Mouse (Mus musculus): ENCODE measurements around the gene Zfp64. TPM values are rescaled to one million over a fixed set of nuclear protein-coding genes. Genes with fewer than 3 reads are reported as not detected.

Zfp64 gene
- total and polyA plus RNA-seq, 3 experiments, result 20.0 to 37.0 (median 25.1) TPM

GRCm38 (mm10) chr2:168961729-168962666, 6.6 kb upstream of the Zfp64 start:
- Histone ChIP-seq H3K9me3 (replicated peaks; ENCODE audit: low read length) (no peaks in the 10 kb centered on the region), H3K27ac (ENCODE audit: insufficient read depth, low read depth) (no peak overlapping the region), H3K36me3 (replicated peaks in 1 of 2; ENCODE audit: control insufficient read depth in 1 of 2, insufficient read depth in 1 of 2, low read length in 1 of 2) (no peaks in the 10 kb centered on the region), H3K4me2 (ENCODE audit: insufficient read depth, low read depth, poor library complexity, severe bottlenecking) (no peak overlapping the region), H3K4me1 (ENCODE audit: control insufficient read depth in 1 of 2, insufficient read depth in 2 of 2) (peaks cover 0 to 5% of the 10 kb centered on the region in 2 experiments; a peak in 2 of 4 replicates), H3K9ac (ENCODE audit: insufficient read depth, low read depth) (no peak overlapping the region), H3K4me3 (replicated peaks in 1 of 3; ENCODE audit: low read depth in 2 of 3, low read length in 2 of 3, poor library complexity in 1 of 3) (no peak overlapping the region), H3K79me2 (replicated peaks; ENCODE audit: control insufficient read depth, extremely low read depth, insufficient read depth, poor library complexity, severe bottlenecking) (no peaks in the 10 kb centered on the region), H3K27me3 (replicated peaks) (no peaks in the 10 kb centered on the region)
- dilution Hi-C loops (cut with MboI; ENCODE audit: extremely low pct_ligation_motif_present, extremely low pct_unique_long_range_greater_than_20kb, low sequenced_read_pairs) (no loop called here), in situ Hi-C loops (cut with MboI; ENCODE audit: low pct_ligation_motif_present, low pct_unique_long_range_greater_than_20kb, low sequenced_read_pairs) (loop anchor here (25.0 kb wide), 3 partner anchors 1125 to 1550 kb away; no protein-coding TSS in a partner anchor)
- no peak for DNase-seq (ENCODE audit: extremely low read depth)
- TF ChIP-seq NRF1 (IDR thresholded peaks at IDR 0.05; ENCODE audit: low read depth, low read length), result no peak
- no peak for TF ChIP-seq MXI1 (IDR thresholded peaks at IDR 0.05; ENCODE audit: low read depth, low read length)
- TF ChIP-seq SIN3A (IDR thresholded peaks at IDR 0.05; ENCODE audit: low read length), result no peak
- TF ChIP-seq USF1 (IDR thresholded peaks at IDR 0.05; ENCODE audit: low read depth, low read length), result no peak
- no peak for TF ChIP-seq ZC3H11A (IDR thresholded peaks at IDR 0.05; ENCODE audit: low read depth, low read length)
- TF ChIP-seq MEF2A (IDR thresholded peaks at IDR 0.05; ENCODE audit: borderline replicate concordance, low read depth, low read length), result no peak
- no peak for TF ChIP-seq IRF4 (IDR thresholded peaks at IDR 0.05; ENCODE audit: low read depth, low read length)
- no peak for TF ChIP-seq KAT2A (IDR thresholded peaks at IDR 0.05; ENCODE audit: insufficient replicate concordance, low read length)
- TF ChIP-seq ETS1 (conservative IDR thresholded peaks at IDR 0.05; ENCODE audit: low read depth, low read length), result no peak
- no peak for TF ChIP-seq BHLHE40 (IDR thresholded peaks at IDR 0.05; ENCODE audit: low read depth, low read length)
- TF ChIP-seq TCF12 (IDR thresholded peaks at IDR 0.05; ENCODE audit: low read depth, low read length), result no peak
- TF ChIP-seq CHD2 (IDR thresholded peaks at IDR 0.05; ENCODE audit: low read length), result no peak
- no peak for TF ChIP-seq ZKSCAN1 (IDR thresholded peaks at IDR 0.05; ENCODE audit: borderline replicate concordance, low read depth, low read length)
- TF ChIP-seq UBTF (IDR thresholded peaks at IDR 0.05; ENCODE audit: low read depth, low read length), result no peak
- no peak for TF ChIP-seq GABPA (IDR thresholded peaks at IDR 0.05; ENCODE audit: insufficient replicate concordance, low read depth, low read length)

- TF ChIP-seq CTCF (conservative IDR thresholded peaks at IDR 0.05 in 1 of 2, IDR thresholded peaks at IDR 0.05 in 1 of 2; ENCODE audit: low read depth in 2 of 2, low read length in 2 of 2) (no peak), NRF1 (IDR thresholded peaks at IDR 0.05; ENCODE audit: low read depth, low read length) (no peak), ELF1 (IDR thresholded peaks at IDR 0.05; ENCODE audit: low read depth, low read length) (no peak), BHLHE40 (IDR thresholded peaks at IDR 0.05; ENCODE audit: low read depth, low read length) (no peak), PAX5 (IDR thresholded peaks at IDR 0.05; ENCODE audit: low read length) (no peak), NELFE (IDR thresholded peaks at IDR 0.05; ENCODE audit: low read depth, low read length) (no peak), MXI1 (IDR thresholded peaks at IDR 0.05; ENCODE audit: low read depth, low read length) (no peak), TCF12 (IDR thresholded peaks at IDR 0.05; ENCODE audit: low read depth, low read length) (no peak), ZNF384 (IDR thresholded peaks at IDR 0.05; ENCODE audit: low read depth, low read length) (no peak), RCOR1 (conservative IDR thresholded peaks at IDR 0.05; ENCODE audit: low read depth, low read length) (no peak), MAZ (IDR thresholded peaks at IDR 0.05; ENCODE audit: low read depth, low read length) (no peak), POLR2A (IDR thresholded peaks at IDR 0.05; ENCODE audit: low read depth, low read length) (no peak), EP300 (IDR thresholded peaks at IDR 0.05; ENCODE audit: low read length) (no peak), MYC (IDR thresholded peaks at IDR 0.05; ENCODE audit: low read depth, low read length) (no peak), MAFK (IDR thresholded peaks at IDR 0.05; ENCODE audit: insufficient replicate concordance, low read length) (no peak)
- Histone ChIP-seq H3K9ac (ENCODE audit: insufficient read depth, low read depth) (no peak overlapping the region), H3K9me3 (replicated peaks; ENCODE audit: low read length) (no peaks in the 10 kb centered on the region), H3K4me3 (replicated peaks in 1 of 3; ENCODE audit: low read depth in 2 of 3, low read length in 2 of 3, poor library complexity in 1 of 3) (no peak overlapping the region), H3K27me3 (replicated peaks) (no peaks in the 10 kb centered on the region), H3K27ac (ENCODE audit: insufficient read depth, low read depth) (no peak overlapping the region), H3K79me2 (replicated peaks; ENCODE audit: control insufficient read depth, extremely low read depth, insufficient read depth, poor library complexity, severe bottlenecking) (no peaks in the 10 kb centered on the region), H3K4me2 (ENCODE audit: insufficient read depth, low read depth, poor library complexity, severe bottlenecking) (no peak overlapping the region), H3K36me3 (replicated peaks in 1 of 2; ENCODE audit: control insufficient read depth in 1 of 2, insufficient read depth in 1 of 2, low read length in 1 of 2) (no peaks in the 10 kb centered on the region), H3K4me1 (ENCODE audit: control insufficient read depth in 1 of 2, insufficient read depth in 2 of 2) (peaks cover 0 to 9% of the 10 kb centered on the region in 2 experiments; a peak in 3 of 4 replicates)
- no peak for DNase-seq (ENCODE audit: extremely low read depth)
- dilution Hi-C loops (cut with MboI; ENCODE audit: extremely low pct_ligation_motif_present, extremely low pct_unique_long_range_greater_than_20kb, low sequenced_read_pairs) (no loop called here), in situ Hi-C loops (cut with MboI; ENCODE audit: low pct_ligation_motif_present, low pct_unique_long_range_greater_than_20kb, low sequenced_read_pairs) (loop anchor here (25.0 kb wide), 3 partner anchors 1126 to 1551 kb away; no protein-coding TSS in a partner anchor)
These were observed 5.4 kb upstream of the Zfp64 start for GRCm38 (mm10) chr2:168960814-168961213.

Data from CH12.LX (cell line).